Mouse (Mus musculus) liver, postnatal 0 days (tissue): ENCODE measurements at regions not wholly inside any gene's neighbourhood (a gene's known extent, or its start where the extent isn't known, plus 50 kb on each side); places are given as distances from the start of the nearest gene placed in this dataset.

Experiments used
- CTCF ChIP-seq: sonication (generic); IDR thresholded peaks from 2 replicates; pipeline ENCODE4 v1.5.1; 2016; ENCODE audit warnings: antibody characterized with exemption, low read depth
- EP300 ChIP-seq: IDR thresholded peaks from 2 replicates; pipeline ENCODE4 v1.6.1; 2016; ENCODE audit warnings: antibody characterized with exemption, low read depth, mild to moderate bottlenecking

GRCm38 (mm10) chr6:101585871-101586270, 208.2 kb upstream of the Pdzrn3 start:
- TF ChIP-seq EP300 (no peak), CTCF (no peak)
